ENCODE assay signal across 13 mouse cellular contexts in the genomic region with DNA sequence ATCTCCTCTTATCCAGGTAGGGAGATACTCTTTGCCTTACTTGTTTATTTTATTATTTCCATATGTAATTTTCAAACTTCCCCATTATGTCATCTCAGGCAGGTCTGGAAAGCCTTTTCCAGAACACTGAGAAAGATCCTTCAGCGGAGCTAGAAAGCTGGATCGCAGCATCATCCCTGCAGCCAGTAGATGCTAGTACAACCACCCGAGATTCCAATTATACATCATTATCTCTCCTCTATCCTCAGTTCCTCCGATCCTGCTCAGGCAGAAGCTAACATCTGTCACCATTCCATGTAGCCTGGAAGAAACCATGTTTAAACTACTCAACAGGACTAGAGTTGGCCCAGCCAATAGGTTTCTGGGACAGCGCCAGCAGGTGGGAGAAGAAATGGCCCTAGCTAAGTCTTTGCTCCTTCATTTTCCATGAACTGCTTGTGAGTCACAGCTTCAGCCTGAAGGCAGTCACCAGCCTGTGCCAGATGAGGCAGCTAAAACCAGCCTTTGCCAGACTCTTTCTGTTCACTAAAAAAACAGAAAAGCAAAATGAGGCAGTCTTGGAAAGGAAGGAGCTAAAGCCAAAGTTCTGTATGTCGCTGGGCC.
DNase-seq lines count a peak whose midpoint lies in the region; ATAC-seq and TF ChIP-seq lines count a peak whose summit lies in the region.
"Had no signal": no experiment of that assay in that cellular context is flagged by ENCODE, and none has a peak within 500 bp of the region (broad histone marks: within the 10 kb centered on the region; RNA-seq: fewer than 3 reads in every experiment).

No protein-coding gene starts in this region.

- no peak for TF ChIP-seq CTCF in midbrain, postnatal 0 days (IDR thresholded peaks at IDR 0.05)

- 91% methylated on average over 6 of the region's 6 CpGs for WGBS in forebrain, embryonic 10.5 days
- 95% methylated on average over 6 of the region's 6 CpGs for WGBS in forebrain, embryonic 14.5 days
- WGBS in midbrain, postnatal 0 days: 93% methylated on average over 6 of the region's 6 CpGs
- WGBS in midbrain, embryonic 15.5 days: 95% methylated on average over 6 of the region's 6 CpGs
- 91% methylated on average over 6 of the region's 6 CpGs for WGBS in neural tube, embryonic 15.5 days
- 93% methylated on average over 6 of the region's 6 CpGs for WGBS in hindbrain, embryonic 16.5 days

- H3K9me3 ChIP-seq in forebrain, embryonic 10.5 days: no peaks in the 10 kb centered on the region
- no peaks in the 10 kb centered on the region for H3K9me3 ChIP-seq in forebrain, embryonic 14.5 days (replicated peaks; ENCODE audit: control insufficient read depth, low read length)
- H3K9me3 ChIP-seq in midbrain, postnatal 0 days (ENCODE audit: low read length): no peaks in the 10 kb centered on the region
- H3K9me3 ChIP-seq in midbrain, embryonic 15.5 days: no peaks in the 10 kb centered on the region
- H3K9me3 ChIP-seq in neural tube, embryonic 15.5 days (replicated peaks): no peaks in the 10 kb centered on the region
- no peaks in the 10 kb centered on the region for H3K9me3 ChIP-seq in hindbrain, embryonic 16.5 days (ENCODE audit: control insufficient read depth, low read length)
- H3K9me3 ChIP-seq: forebrain, embryonic 13.5 days; heart, embryonic 10.5 days; liver, embryonic 15.5 days had no signal

- H3K36me3 ChIP-seq in forebrain, embryonic 10.5 days (replicated peaks): no peaks in the 10 kb centered on the region
- no peaks in the 10 kb centered on the region for H3K36me3 ChIP-seq in forebrain, embryonic 14.5 days (ENCODE audit: control insufficient read depth, insufficient read depth, low read length)
- no peaks in the 10 kb centered on the region for H3K36me3 ChIP-seq in midbrain, postnatal 0 days (ENCODE audit: insufficient read depth, low read length)
- no peaks in the 10 kb centered on the region for H3K36me3 ChIP-seq in midbrain, embryonic 15.5 days (replicated peaks)
- no peaks in the 10 kb centered on the region for H3K36me3 ChIP-seq in neural tube, embryonic 15.5 days
- no peaks in the 10 kb centered on the region for H3K36me3 ChIP-seq in hindbrain, embryonic 16.5 days (ENCODE audit: control insufficient read depth, insufficient read depth, low read length)
- H3K36me3 ChIP-seq: heart, embryonic 10.5 days; liver, embryonic 15.5 days had no signal

- peak; percentile 11 for DNase-seq in forebrain, embryonic 10.5 days (ENCODE audit: extremely low spot score, low spot score)
- no peak for DNase-seq in forebrain, embryonic 14.5 days (ENCODE audit: low spot score)
- peak; percentile 5 for DNase-seq in midbrain, postnatal 0 days (ENCODE audit: low spot score)
- DNase-seq in left cerebral cortex, postnatal 36 days (ENCODE audit: low spot score in 2 of 2): peak; percentile 56 to 73
- no peak for DNase-seq in embryo, embryonic 10 days (ENCODE audit: low spot score)
- DNase-seq: kidney, adult 18-20 months; thymus, adult 18-20 months had no signal

- no peak overlapping the region for H3K4me2 ChIP-seq in forebrain, embryonic 14.5 days (ENCODE audit: low read length)
- no peak overlapping the region for H3K4me2 ChIP-seq in midbrain, postnatal 0 days (ENCODE audit: low read depth, low read length, poor library complexity, severe bottlenecking)
- H3K4me2 ChIP-seq in midbrain, embryonic 15.5 days: no peak overlapping the region
- no peak overlapping the region for H3K4me2 ChIP-seq in neural tube, embryonic 15.5 days
- no peak overlapping the region for H3K4me2 ChIP-seq in hindbrain, embryonic 16.5 days (ENCODE audit: low read length)
- H3K4me2 ChIP-seq: forebrain, embryonic 13.5 days; liver, embryonic 15.5 days had no signal

- H3K9ac ChIP-seq in forebrain, embryonic 14.5 days (ENCODE audit: low read length): no peak overlapping the region
- H3K9ac ChIP-seq in midbrain, postnatal 0 days (replicated peaks; ENCODE audit: low read length, poor library complexity, severe bottlenecking): no peak overlapping the region
- H3K9ac ChIP-seq in midbrain, embryonic 15.5 days: no peak overlapping the region
- no peak overlapping the region for H3K9ac ChIP-seq in neural tube, embryonic 15.5 days (replicated peaks)
- H3K9ac ChIP-seq in hindbrain, embryonic 16.5 days (ENCODE audit: low read depth, low read length): no peak overlapping the region
- H3K9ac ChIP-seq: forebrain, embryonic 13.5 days; liver, embryonic 15.5 days had no signal

- H3K4me1 ChIP-seq in forebrain, embryonic 10.5 days: no peaks in the 10 kb centered on the region
- H3K4me1 ChIP-seq in forebrain, embryonic 14.5 days (ENCODE audit: control insufficient read depth, insufficient read depth, low read length): no peaks in the 10 kb centered on the region
- no peaks in the 10 kb centered on the region for H3K4me1 ChIP-seq in midbrain, postnatal 0 days (ENCODE audit: insufficient read depth, low read length)
- no peaks in the 10 kb centered on the region for H3K4me1 ChIP-seq in midbrain, embryonic 15.5 days
- H3K4me1 ChIP-seq in neural tube, embryonic 15.5 days: no peaks in the 10 kb centered on the region
- H3K4me1 ChIP-seq in hindbrain, embryonic 16.5 days (ENCODE audit: control insufficient read depth, insufficient read depth, low read depth, low read length): no peaks in the 10 kb centered on the region
- H3K4me1 ChIP-seq: forebrain, embryonic 13.5 days; liver, embryonic 15.5 days had no signal

- H3K27ac ChIP-seq in forebrain, embryonic 10.5 days: no peak overlapping the region
- H3K27ac ChIP-seq in forebrain, embryonic 14.5 days (ENCODE audit: low read depth, low read length): no peak overlapping the region
- no peak overlapping the region for H3K27ac ChIP-seq in midbrain, postnatal 0 days (ENCODE audit: low read depth, low read length)
- H3K27ac ChIP-seq in midbrain, embryonic 15.5 days: no peak overlapping the region
- no peak overlapping the region for H3K27ac ChIP-seq in neural tube, embryonic 15.5 days (replicated peaks)
- no peak overlapping the region for H3K27ac ChIP-seq in hindbrain, embryonic 16.5 days (ENCODE audit: low read depth, low read length)
- H3K27ac ChIP-seq: forebrain, embryonic 13.5 days; heart, embryonic 10.5 days; liver, embryonic 15.5 days had no signal

- no peak overlapping the region for H3K4me3 ChIP-seq in forebrain, embryonic 10.5 days
- no peak overlapping the region for H3K4me3 ChIP-seq in forebrain, embryonic 14.5 days (ENCODE audit: low read depth, low read length)
- H3K4me3 ChIP-seq in midbrain, postnatal 0 days (ENCODE audit: low read depth, low read length): no peak overlapping the region
- no peak overlapping the region for H3K4me3 ChIP-seq in midbrain, embryonic 15.5 days
- no peak overlapping the region for H3K4me3 ChIP-seq in neural tube, embryonic 15.5 days (replicated peaks)
- no peak overlapping the region for H3K4me3 ChIP-seq in hindbrain, embryonic 16.5 days (ENCODE audit: low read length)
- H3K4me3 ChIP-seq: forebrain, embryonic 13.5 days; heart, embryonic 10.5 days; liver, embryonic 15.5 days had no signal

- no peaks in the 10 kb centered on the region for H3K27me3 ChIP-seq in forebrain, embryonic 10.5 days (ENCODE audit: poor library complexity, severe bottlenecking)
- no peaks in the 10 kb centered on the region for H3K27me3 ChIP-seq in forebrain, embryonic 14.5 days (replicated peaks; ENCODE audit: control insufficient read depth, insufficient read depth, low read length)
- no peaks in the 10 kb centered on the region for H3K27me3 ChIP-seq in midbrain, postnatal 0 days (ENCODE audit: insufficient read depth, low read length)
- no peaks in the 10 kb centered on the region for H3K27me3 ChIP-seq in midbrain, embryonic 15.5 days (replicated peaks)
- H3K27me3 ChIP-seq in neural tube, embryonic 15.5 days (replicated peaks): no peaks in the 10 kb centered on the region
- H3K27me3 ChIP-seq in hindbrain, embryonic 16.5 days (replicated peaks; ENCODE audit: control insufficient read depth, insufficient read depth, low read length): no peaks in the 10 kb centered on the region
- H3K27me3 ChIP-seq: forebrain, embryonic 13.5 days; liver, embryonic 15.5 days had no signal

- ATAC-seq in forebrain, embryonic 14.5 days: no peak
- no peak for ATAC-seq in midbrain, postnatal 0 days (ENCODE audit: low FRiP score)
- ATAC-seq in midbrain, embryonic 15.5 days (replicated peaks): no peak
- no peak for ATAC-seq in neural tube, embryonic 15.5 days (ENCODE audit: low FRiP score)
- no peak for ATAC-seq in hindbrain, embryonic 16.5 days
- ATAC-seq: forebrain, embryonic 13.5 days had no signal

- intact Hi-C loops in left cerebral cortex, postnatal 36 days (cut with DNase I): no loop called here

Comparison
In these comparisons a context has a peak if more than half of its experiments do, and no peak if none do; other contexts are left out.
1. DNase-seq: peak in forebrain, embryonic 10.5 days (single experiment), midbrain, postnatal 0 days (single experiment) and left cerebral cortex, postnatal 36 days (2 of 2); none in forebrain, embryonic 14.5 days (single experiment) and embryo, embryonic 10 days (single experiment).